Mouse (Mus musculus) mouse embryonic stem cell (cell line): ENCODE results near the gene Arhgap31.

Experiments
- in situ Hi-C, 2 experiments: fragments of 300-500 bp; cut with MboI; formaldehyde crosslinking; loops; 1 replicate in 1 of 2; 3 replicates in 1 of 2; pipeline ENCODE4 v1.14.3; 2019 to 2020; ENCODE audit warnings: low sequenced_read_pairs in 2 of 2, low pct_unique_long_range_greater_than_20kb in 1 of 2, mixed read lengths in 1 of 2; ENCODE audit not compliant: unreplicated experiment in 1 of 2

Arhgap31 gene

GRCm38 (mm10) chr16:38625411-38625810 is 87.7 kb downstream of the Arhgap31 start:
- in situ Hi-C loops = loop anchor here in 1 of 2 experiments (10.0 kb wide), 3 partner anchors 99 to 429 kb away; no protein-coding TSS in a partner anchor

GRCm38 (mm10) chr16:38624303-38624702 is 88.8 kb downstream of the Arhgap31 start:
- in situ Hi-C loops = loop anchor here in 1 of 2 experiments (10.0 kb wide), 3 partner anchors 100 to 430 kb away; no protein-coding TSS in a partner anchor

DNA sequence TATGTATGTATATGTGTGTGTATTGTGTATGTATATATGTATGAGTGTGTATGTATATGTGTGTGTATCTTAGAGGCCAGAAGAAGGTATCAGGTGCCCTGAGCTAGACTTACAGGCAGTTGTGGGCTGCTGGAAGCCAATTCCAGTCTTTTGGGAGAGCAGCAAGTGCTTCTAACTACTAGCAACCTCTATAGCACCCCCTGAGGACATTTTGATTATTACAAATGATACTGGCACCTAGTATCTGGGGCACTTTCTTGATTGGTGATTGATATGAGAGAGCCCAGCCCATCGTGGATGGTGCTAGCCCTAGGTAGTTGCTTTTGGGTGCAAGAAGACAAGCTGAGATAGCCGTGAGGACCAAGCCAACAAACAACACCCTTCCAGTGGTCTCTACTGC is 90.8 kb downstream of the Arhgap31 start:
- in situ Hi-C loops = loop anchor here in 1 of 2 experiments (10.0 kb wide), 3 partner anchors 103 to 433 kb away; no protein-coding TSS in a partner anchor

DNA sequence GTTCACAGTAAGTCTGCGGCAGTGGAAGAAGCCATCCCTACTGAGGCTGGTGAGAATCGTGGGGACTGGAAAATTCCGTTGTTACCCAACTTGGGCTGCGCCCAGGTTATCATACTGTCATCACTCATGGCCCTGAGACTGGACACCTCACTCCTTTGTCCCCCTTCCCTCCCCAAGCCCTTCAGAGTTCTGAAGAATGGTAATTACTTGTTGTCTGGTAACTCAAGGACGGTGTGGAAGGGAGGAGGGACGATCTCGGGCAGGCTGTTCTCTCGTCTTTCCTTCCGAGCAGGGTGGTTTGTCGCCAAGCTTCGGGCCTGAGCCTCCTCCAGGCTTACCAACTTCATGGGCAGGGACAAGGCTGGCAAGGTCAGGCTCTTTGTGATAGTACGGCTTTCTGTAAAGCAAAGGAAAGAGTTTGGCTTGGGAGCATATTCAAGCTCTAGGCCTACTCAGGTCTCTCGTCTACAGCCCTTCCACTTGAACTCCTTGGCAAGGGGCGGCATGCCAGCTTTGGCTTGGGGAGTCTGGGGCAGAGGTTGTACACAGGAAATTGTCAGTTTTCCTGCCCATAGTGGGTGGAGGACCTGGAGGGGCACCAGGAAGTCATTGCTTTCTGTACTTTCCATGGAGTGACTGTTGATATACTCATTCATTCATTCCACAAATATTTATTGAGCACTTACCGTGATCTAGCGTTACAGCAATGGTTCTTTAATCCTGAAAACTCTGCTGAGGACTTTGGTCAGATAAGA is 92.2 kb downstream of the Arhgap31 start:
- in situ Hi-C loops = loop anchor here in 1 of 2 experiments (10.0 kb wide), 3 partner anchors 104 to 434 kb away; no protein-coding TSS in a partner anchor

GRCm38 (mm10) chr16:38619054-38619453 is 94.0 kb downstream of the Arhgap31 start:
- in situ Hi-C loops = no loop called here

- in situ Hi-C loops = no loop called here
Observed at GRCm38 (mm10) chr16:38617977-38618376, 95.1 kb downstream of the Arhgap31 start.

DNA sequence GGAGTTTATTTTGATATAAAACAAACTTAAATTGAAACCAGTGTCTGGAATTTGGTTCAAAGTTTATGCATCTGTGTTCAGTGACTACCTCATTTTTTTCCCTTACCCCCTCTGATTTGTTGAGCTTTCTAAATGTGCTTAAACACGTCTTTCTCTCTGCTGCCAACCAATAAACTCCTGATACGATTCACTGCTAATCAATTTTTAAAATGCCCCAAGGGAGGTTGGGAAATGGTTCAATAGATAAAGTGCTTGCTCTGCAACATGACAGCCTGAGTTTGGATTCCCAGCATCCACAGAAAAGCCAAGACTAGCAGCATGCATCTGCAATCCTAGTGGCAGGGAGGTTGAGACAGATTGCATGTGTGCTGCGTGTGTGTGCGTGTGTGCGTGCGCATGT is 99.4 kb downstream of the Arhgap31 start:
- in situ Hi-C loops = no loop called here

GRCm38 (mm10) chr16:38612646-38613045 is 100.4 kb downstream of the Arhgap31 start:
- in situ Hi-C loops = no loop called here

DNA sequence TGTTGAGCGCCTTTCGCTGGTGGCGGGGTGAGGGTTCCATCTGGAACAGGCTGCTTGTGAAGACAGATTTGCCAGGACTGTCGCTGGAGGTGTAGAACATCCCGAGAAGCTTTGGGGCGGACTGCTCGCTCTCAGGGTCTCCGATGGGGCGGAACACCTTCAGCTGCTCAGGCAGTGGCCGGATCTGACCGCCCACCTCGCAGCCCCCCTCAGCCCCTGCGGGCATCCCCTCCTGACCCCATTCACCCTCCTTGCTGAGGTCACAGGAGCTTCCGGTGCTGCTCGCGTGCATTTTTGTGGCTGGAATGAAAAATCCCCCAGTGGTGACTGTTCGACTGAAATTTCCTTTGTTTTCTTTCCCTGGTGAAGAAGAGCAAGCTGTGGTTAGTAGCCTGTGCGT is 104.0 kb downstream of the Arhgap31 start:
- in situ Hi-C loops = no loop called here

GRCm38 (mm10) chr16:38608687-38609086 is 104.4 kb downstream of the Arhgap31 start:
- in situ Hi-C loops = no loop called here

- in situ Hi-C loops = no loop called here
Observed at GRCm38 (mm10) chr16:38606509-38606908, 106.6 kb downstream of the Arhgap31 start.

- in situ Hi-C loops = no loop called here
Observed at GRCm38 (mm10) chr16:38602989-38603804, 109.9 kb downstream of the Arhgap31 start.

DNA sequence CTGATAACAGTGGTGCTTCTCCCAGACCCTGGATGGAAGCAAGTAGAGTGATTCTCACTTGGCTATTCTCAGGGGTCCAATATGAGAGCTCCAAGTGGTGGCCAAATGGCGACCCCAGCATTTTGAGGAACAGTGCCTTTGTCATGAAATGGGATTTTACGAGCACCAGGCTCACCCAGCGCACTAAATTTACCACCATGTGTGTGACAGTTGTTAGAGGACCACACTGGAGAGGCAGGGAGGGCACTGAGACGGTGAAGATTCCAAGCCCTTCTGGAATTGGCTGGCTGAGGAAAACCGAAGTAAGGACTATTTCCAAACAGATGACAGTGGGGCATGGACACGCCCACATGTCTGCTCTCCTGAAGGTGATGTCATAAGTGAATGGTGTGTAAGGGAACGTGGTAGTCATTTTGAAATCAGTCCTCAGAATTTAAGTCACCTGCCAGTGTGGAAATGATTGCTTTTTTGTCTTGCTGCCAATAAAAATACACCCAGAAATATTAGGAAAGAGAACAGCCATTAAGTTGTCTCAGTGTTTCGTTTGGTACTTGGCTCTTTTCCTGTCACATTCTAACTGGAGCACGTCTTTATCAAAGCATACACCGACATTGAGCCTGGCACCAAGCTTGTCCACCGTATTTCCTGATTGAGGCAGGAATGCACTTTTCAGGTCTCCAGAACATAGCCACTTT is 113.9 kb downstream of the Arhgap31 start:
- in situ Hi-C loops = no loop called here

GRCm38 (mm10) chr16:38596651-38597050 is 116.4 kb downstream of the Arhgap31 start:
- in situ Hi-C loops = no loop called here

DNA sequence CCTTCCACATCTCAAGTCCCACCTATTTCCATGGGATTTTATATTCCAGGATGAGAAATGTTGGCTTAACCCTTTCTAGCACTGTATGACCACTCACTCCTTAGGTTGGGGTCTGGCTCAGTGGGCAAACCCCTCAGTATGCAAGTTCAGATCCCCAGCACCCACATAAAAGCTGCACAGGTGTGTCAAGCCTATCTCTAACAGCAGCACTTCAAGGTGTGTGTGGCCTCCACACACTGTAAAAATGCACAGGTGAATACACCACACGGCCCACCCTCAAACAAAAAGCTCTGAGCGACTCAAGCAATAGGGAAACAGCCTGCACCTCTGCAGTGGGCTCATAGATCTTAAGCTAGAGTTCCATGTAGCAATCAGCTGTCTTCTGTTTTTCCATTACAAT is 117.0 kb downstream of the Arhgap31 start:
- in situ Hi-C loops = no loop called here

- in situ Hi-C loops = no loop called here
Observed at GRCm38 (mm10) chr16:38594435-38594834, 118.6 kb downstream of the Arhgap31 start.

DNA sequence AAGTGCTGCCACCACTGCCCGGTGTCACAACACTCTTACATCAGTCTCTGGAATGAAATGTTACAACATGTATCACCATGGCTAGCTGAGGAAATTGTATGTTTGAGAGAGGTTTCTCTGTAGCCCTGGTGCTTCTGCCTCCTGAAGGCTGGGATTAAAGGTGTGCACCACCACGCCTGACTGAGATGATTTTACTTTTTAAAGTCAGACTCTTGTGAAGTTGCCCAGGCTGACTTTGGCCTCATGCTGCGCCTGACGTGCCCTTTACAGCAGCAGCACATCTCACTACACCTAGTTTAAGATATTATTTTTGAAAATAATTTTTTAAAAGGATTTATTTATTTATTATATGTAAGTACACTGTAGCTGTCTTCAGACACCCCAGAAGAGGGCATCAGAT is 120.1 kb downstream of the Arhgap31 start:
- in situ Hi-C loops = no loop called here

- in situ Hi-C loops = no loop called here
Observed at GRCm38 (mm10) chr16:38592026-38592678, 120.9 kb downstream of the Arhgap31 start.
